Mouse (Mus musculus) layer of hippocampus, postnatal 36 days (tissue): Measurements from ENCODE around the gene Crybb2. TPM values are rescaled to one million over a fixed set of nuclear protein-coding genes. Genes with fewer than 3 reads are reported as not detected.
A peak's percentile ranks its signal among the peaks of the same experiment; 100 is the strongest.

Experiments used
- DNase-seq, 2 experiments: peaks; one replicate each; pipeline ENCODE4 v3.0.0; 2022
- total RNA-seq, 2 experiments: library from RNA; stranded (reverse); gene quantifications; 2 replicates each; pipeline ENCODE4 v1.2.3; 2021

The Crybb2 gene
- total RNA-seq, 2 experiments from 2014 or later, result not detected

GRCm38 (mm10) chr5:113090077-113090690 is 20.3 kb upstream of the Crybb2 start:
- DNase-seq, result no peak

GRCm38 (mm10) chr5:113087465-113087864 is 17.5 kb upstream of the Crybb2 start:
- DNase-seq, result no peak

GRCm38 (mm10) chr5:113086990-113087389 is 17.1 kb upstream of the Crybb2 start:
- DNase-seq, result no peak

- DNase-seq, result peak; percentile 66 to 67
These were observed 16.5 kb upstream of the Crybb2 start for GRCm38 (mm10) chr5:113086439-113086838.

- no peak for DNase-seq
These were observed 16.0 kb upstream of the Crybb2 start for GRCm38 (mm10) chr5:113085931-113086330.

GRCm38 (mm10) chr5:113084309-113084708 is 14.4 kb upstream of the Crybb2 start:
- no peak for DNase-seq

- DNase-seq, result no peak
These were observed 12.6 kb upstream of the Crybb2 start for GRCm38 (mm10) chr5:113082356-113083168.

GRCm38 (mm10) chr5:113081439-113081838 is 11.5 kb upstream of the Crybb2 start, which contains the start of gene Crybb3:
Gene Crybb3 (minus strand): TSS chr5:113081584.
- DNase-seq, result no peak

GRCm38 (mm10) chr5:113081020-113081419 is 11.1 kb upstream of the Crybb2 start:
- DNase-seq, result no peak

GRCm38 (mm10) chr5:113079783-113080182 is 9.9 kb upstream of the Crybb2 start:
- no peak for DNase-seq

GRCm38 (mm10) chr5:113078686-113079085 is 8.8 kb upstream of the Crybb2 start:
- DNase-seq, result no peak

- peak; percentile 84 to 86 for DNase-seq
These were observed 15.6 kb downstream of the Crybb2 start for GRCm38 (mm10) chr5:113054308-113054707.

- no peak for DNase-seq
These were observed 19.2 kb downstream of the Crybb2 start for GRCm38 (mm10) chr5:113050581-113051185.

- DNase-seq, result no peak
These were observed 20.0 kb downstream of the Crybb2 start for GRCm38 (mm10) chr5:113049876-113050275.

GRCm38 (mm10) chr5:113045511-113046273 is 24.2 kb downstream of the Crybb2 start:
- DNase-seq, result peak in 1 of 2 experiments; percentile 38

GRCm38 (mm10) chr5:113043531-113043930 is 26.4 kb downstream of the Crybb2 start:
- DNase-seq, result peak; percentile 61 to 63

- DNase-seq, result peak; percentile 51 to 77
These were observed 28.3 kb downstream of the Crybb2 start for GRCm38 (mm10) chr5:113041567-113042071.

- no peak for DNase-seq
These were observed 29.1 kb downstream of the Crybb2 start for GRCm38 (mm10) chr5:113040776-113041175.

GRCm38 (mm10) chr5:113038601-113039000 is 31.3 kb downstream of the Crybb2 start:
- no peak for DNase-seq

GRCm38 (mm10) chr5:113035094-113036047 is 34.5 kb downstream of the Crybb2 start:
- DNase-seq, result no peak

GRCm38 (mm10) chr5:113031201-113031754 is 38.6 kb downstream of the Crybb2 start:
- no peak for DNase-seq
